Mouse (Mus musculus) MEL (cell line): ENCODE measurements at regions not wholly inside any gene's neighbourhood (a gene's known extent, or its start where the extent isn't known, plus 50 kb on each side); places are given as distances from the start of the nearest gene placed in this dataset.
A peak's percentile ranks its signal among the peaks of the same experiment; 100 is the strongest.

Experiments
- DNase-seq: peaks from one replicate; pipeline ENCODE4 v3.0.0; 2011; ENCODE audit warnings: low read depth, low spot score
- H3K27ac ChIP-seq: 2 replicates; pipeline ENCODE4 v1.5.1; 2012; ENCODE audit warnings: low read depth, mild to moderate bottlenecking, control low read depth, low read length, moderate library complexity; ENCODE audit not compliant: control insufficient read depth
- H3K27me3 ChIP-seq, 2 experiments: fragments of 150-350 bp in 1 of 2; sonication (generic) in 1 of 2; 2 replicates each; pipeline ENCODE4 v1.6.1; 2012; ENCODE audit warnings: low read length in 2 of 2, mild to moderate bottlenecking in 2 of 2, improper control_type of control experiment in 1 of 2, moderate library complexity in 1 of 2; ENCODE audit not compliant: insufficient read depth in 2 of 2, control insufficient read depth in 1 of 2
- H3K36me3 ChIP-seq, 2 experiments: 2 replicates each; pipeline ENCODE4 v1.6.1; 2012 to 2014; ENCODE audit warnings: low read length in 2 of 2, improper control_type of control experiment in 1 of 2, inconsistent platforms in 1 of 2, mild to moderate bottlenecking in 1 of 2; ENCODE audit not compliant: insufficient read depth in 2 of 2, control insufficient read depth in 1 of 2
- H3K4me1 ChIP-seq, 2 experiments: fragments of 150-350 bp in 1 of 2; sonication (generic) in 1 of 2; 2 replicates each; pipeline ENCODE4 v1.6.1; 2012; ENCODE audit warnings: low read length in 2 of 2, improper control_type of control experiment in 1 of 2, mild to moderate bottlenecking in 1 of 2; ENCODE audit not compliant: insufficient read depth in 2 of 2, control insufficient read depth in 1 of 2
- H3K4me3 ChIP-seq, 2 experiments: fragments of 150-350 bp in 1 of 2; sonication (generic) in 1 of 2; 2 replicates each; pipeline ENCODE4 v1.5.1; 2012; ENCODE audit warnings: low read depth in 2 of 2, low read length in 2 of 2, mild to moderate bottlenecking in 2 of 2, moderate library complexity in 2 of 2, control low read depth in 1 of 2, improper control_type of control experiment in 1 of 2; ENCODE audit not compliant: control insufficient read depth in 1 of 2, insufficient read depth in 1 of 2
- H3K79me2 ChIP-seq: 2 replicates; pipeline ENCODE4 v1.6.1; 2012; ENCODE audit warnings: mild to moderate bottlenecking, low read length, moderate library complexity; ENCODE audit not compliant: control insufficient read depth, poor library complexity, insufficient read depth
- H3K9ac ChIP-seq: 2 replicates; pipeline ENCODE4 v1.6.1; 2012; ENCODE audit warnings: low read depth, mild to moderate bottlenecking, control low read depth, low read length, moderate library complexity; ENCODE audit not compliant: control insufficient read depth, poor library complexity, severe bottlenecking
- H3K9me3 ChIP-seq: fragments of 150-350 bp; sonication (generic); replicated peaks from 2 replicates; pipeline ENCODE4 v1.6.1; 2012; ENCODE audit warnings: mild to moderate bottlenecking, low read length, improper control_type of control experiment, moderate library complexity; ENCODE audit not compliant: insufficient read depth
- CTCF ChIP-seq, 3 experiments: IDR thresholded peaks in 2 of 3; conservative IDR thresholded peaks in 1 of 3; 2 replicates each; pipeline ENCODE4 v1.5.1; 2011 to 2012; ENCODE audit warnings: low read length in 3 of 3, low read depth in 2 of 3, mild to moderate bottlenecking in 2 of 3, improper control_type of control experiment in 1 of 3, inconsistent platforms in 1 of 3, mixed read lengths in 1 of 3, moderate library complexity in 1 of 3; ENCODE audit not compliant: control insufficient read depth in 1 of 3, insufficient read depth in 1 of 3, poor library complexity in 1 of 3, severe bottlenecking in 1 of 3
- EP300 ChIP-seq, 2 experiments: IDR thresholded peaks; 2 replicates each; pipeline ENCODE4 v1.6.1; 2011; ENCODE audit warnings: improper control_type of control experiment in 2 of 2, low read length in 2 of 2, low read depth in 1 of 2, mild to moderate bottlenecking in 1 of 2
- ETS1 ChIP-seq: IDR thresholded peaks from 2 replicates; pipeline ENCODE4 v1.6.1; 2012; ENCODE audit warnings: low read depth, mild to moderate bottlenecking, inconsistent platforms, low read length, improper control_type of control experiment, moderate library complexity
- GABPA ChIP-seq: IDR thresholded peaks from 2 replicates; pipeline ENCODE4 v1.6.1; 2012; ENCODE audit warnings: low read depth, mild to moderate bottlenecking, inconsistent platforms, low read length, improper control_type of control experiment, moderate library complexity
- JUND ChIP-seq: IDR thresholded peaks from 2 replicates; pipeline ENCODE4 v1.6.1; 2011; ENCODE audit warnings: low read depth, mild to moderate bottlenecking, improper control_type of control experiment, low read length
- NELFE ChIP-seq: IDR thresholded peaks from 2 replicates; pipeline ENCODE4 v1.6.1; 2011; ENCODE audit warnings: low read depth, low read length, improper control_type of control experiment
- NRF1 ChIP-seq: IDR thresholded peaks from 2 replicates; pipeline ENCODE4 v1.6.1; 2014; ENCODE audit warnings: low read depth, mild to moderate bottlenecking, inconsistent platforms, low read length, improper control_type of control experiment, moderate library complexity; ENCODE audit not compliant: poor library complexity, insufficient read depth, severe bottlenecking
- RCOR1 ChIP-seq: IDR thresholded peaks from 2 replicates; pipeline ENCODE4 v1.6.1; 2012; ENCODE audit warnings: low read depth, mild to moderate bottlenecking, inconsistent platforms, low read length, improper control_type of control experiment
- SIN3A ChIP-seq: IDR thresholded peaks from 2 replicates; pipeline ENCODE4 v1.6.1; 2012; ENCODE audit warnings: low read length, improper control_type of control experiment, inconsistent platforms
- ZKSCAN1 ChIP-seq: IDR thresholded peaks from 2 replicates; pipeline ENCODE4 v1.6.1; 2012; ENCODE audit warnings: low read depth, mild to moderate bottlenecking, inconsistent platforms, low read length, improper control_type of control experiment, moderate library complexity
- ZMIZ1 ChIP-seq: IDR thresholded peaks from 2 replicates; pipeline ENCODE4 v1.6.1; 2012; ENCODE audit warnings: low read depth, mild to moderate bottlenecking, inconsistent platforms, low read length, improper control_type of control experiment, moderate library complexity

- no peaks in the 10 kb centered on the region for H3K79me2 ChIP-seq
- TF ChIP-seq NRF1: no peak
- no peak for TF ChIP-seq SIN3A
- no peak for TF ChIP-seq ETS1
- TF ChIP-seq NELFE: no peak
- no peak overlapping the region for H3K9ac ChIP-seq
- no peaks in the 10 kb centered on the region for H3K9me3 ChIP-seq
- peaks cover 0 to 9% of the 10 kb centered on the region in 2 experiments; a peak in 2 of 4 replicates for H3K4me1 ChIP-seq
- no peak overlapping the region for H3K27ac ChIP-seq
- no peak overlapping the region for H3K4me3 ChIP-seq
- DNase-seq: no peak
- H3K36me3 ChIP-seq: peaks cover 0 to 8% of the 10 kb centered on the region in 2 experiments; a peak in 3 of 4 replicates
- no peaks in the 10 kb centered on the region for H3K27me3 ChIP-seq
Observed at GRCm38 (mm10) chr4:89379622-89380329, 68.9 kb upstream of the Cdkn2b start.

- no peak for DNase-seq
- H3K27me3 ChIP-seq: no peaks in the 10 kb centered on the region
- no peak overlapping the region for H3K27ac ChIP-seq
- H3K4me1 ChIP-seq: peaks cover 0 to under 1% of the 10 kb centered on the region in 2 experiments; a peak in 1 of 4 replicates
- no peaks in the 10 kb centered on the region for H3K79me2 ChIP-seq
- no peak overlapping the region for H3K9ac ChIP-seq
- TF ChIP-seq ZMIZ1: no peak
- TF ChIP-seq NELFE: no peak
- 0 out of 2 replicates have a peak, but pooled peaks have one; percentile 2 for TF ChIP-seq JUND
- no peak for TF ChIP-seq GABPA
- TF ChIP-seq EP300 (IDR thresholded peaks at IDR 0.05; ENCODE audit: low read depth in 1 of 2, low read length in 2 of 2): no peak
- TF ChIP-seq, all 39 proteins: peak for 1
- Histone ChIP-seq H3K9me3 (no peaks in the 10 kb centered on the region), H3K4me3 (no peak overlapping the region), H3K36me3 (peaks cover 1 to 13% of the 10 kb centered on the region in 2 experiments; a peak in 3 of 4 replicates)
Observed at GRCm38 (mm10) chr4:89372631-89373030, 61.8 kb upstream of the Cdkn2b start.

GRCm38 (mm10) chr4:89368850-89369524 lies 58.1 kb upstream of the Cdkn2b start:
- no peak overlapping the region for H3K4me3 ChIP-seq

More at GRCm38 (mm10) chr4:89368850-89369524, 58.1 kb upstream of the Cdkn2b start:
- peaks cover 1 to 35% of the 10 kb centered on the region in 2 experiments; a peak in 3 of 4 replicates for H3K36me3 ChIP-seq
- H3K27ac ChIP-seq: no peak overlapping the region
- TF ChIP-seq ZMIZ1 (no peak), ZKSCAN1 (no peak), NRF1 (no peak), CTCF (IDR thresholded peaks at IDR 0.05 in 2 of 3, conservative IDR thresholded peaks at IDR 0.05 in 1 of 3; ENCODE audit: control insufficient read depth in 1 of 3, insufficient read depth in 1 of 3, low read depth in 2 of 3, low read length in 3 of 3, poor library complexity in 1 of 3, severe bottlenecking in 1 of 3) (no peak), RCOR1 (no peak)
- TF ChIP-seq, all 39 proteins: peak for 0
- no peak for DNase-seq
- peaks cover 0 to 17% of the 10 kb centered on the region in 2 experiments; a peak in 3 of 4 replicates for H3K4me1 ChIP-seq
- H3K79me2 ChIP-seq: no peaks in the 10 kb centered on the region
- H3K27me3 ChIP-seq: no peaks in the 10 kb centered on the region
- no peak overlapping the region for H3K9ac ChIP-seq
- no peaks in the 10 kb centered on the region for H3K9me3 ChIP-seq
